Mouse (Mus musculus) megakaryocyte-erythroid progenitor cell, adult 5-6 weeks (primary cell): ENCODE results near the gene Btbd35f20. TPM values are rescaled to one million over a fixed set of nuclear protein-coding genes. Genes with fewer than 3 reads are reported as not detected.
"Not testable (repeated sequence)": the region's sequence is repeated elsewhere in the genome, so short reads cannot be mapped to it uniquely, and the experiment has no call there.

Experiments used
- ATAC-seq: replicated peaks from 2 replicates; pipeline ENCODE4 v1.8.0; 2016; ENCODE audit warnings: mild to moderate bottlenecking, inconsistent platforms; ENCODE audit not compliant: severe bottlenecking, poor library complexity, low FRiP score, low TSS enrichment
- total RNA-seq, 2 experiments: library from RNA; stranded (forward) in 1 of 2; stranded (reverse) in 1 of 2; fragments of 200-1000, 215-1000 nt in 1 of 2; fragments of >200 nt in 1 of 2; fragmentation: Nextera tagmentation in 1 of 2; gene quantifications; 2 replicates each; pipeline ENCODE4 v1.2.3; 2014 to 2017

The Btbd35f20 gene
- total RNA-seq (2014; fragmentation: Nextera tagmentation), result not detected in 2 replicates
- not detected in 2 replicates for total RNA-seq (2017)

GRCm38 (mm10) chrX:4291145-4291544 is at the start of gene Btbd35f20:
TSS of gene Btbd35f20 (minus strand) at chrX:4291245.
- not testable (repeated sequence) for ATAC-seq

Other genes starting within 250 kb of the Btbd35f20 start
- not detected in 2 replicates for gene Btbd35f28, start 94.7 kb downstream of the Btbd35f20 start, total RNA-seq (2014; fragmentation: Nextera tagmentation)
- not detected in 2 replicates for gene Btbd35f28, start 94.7 kb downstream of the Btbd35f20 start, total RNA-seq (2017)
- not detected in 2 replicates for gene Btbd35f17, start 79.4 kb upstream of the Btbd35f20 start, total RNA-seq (2014; fragmentation: Nextera tagmentation)
- gene Btbd35f17, start 79.4 kb upstream of the Btbd35f20 start, total RNA-seq (2017), result not detected in 2 replicates